Mouse (Mus musculus) frontal cortex, postnatal 10 days (tissue): ENCODE measurements around the gene L1cam.

Experiments used
- DNase-seq, 2 experiments: peaks; one replicate each; pipeline ENCODE4 v3.0.0; 2022; ENCODE audit warnings: low spot score in 2 of 2, mixed read lengths in 1 of 2

L1cam gene

DNA sequence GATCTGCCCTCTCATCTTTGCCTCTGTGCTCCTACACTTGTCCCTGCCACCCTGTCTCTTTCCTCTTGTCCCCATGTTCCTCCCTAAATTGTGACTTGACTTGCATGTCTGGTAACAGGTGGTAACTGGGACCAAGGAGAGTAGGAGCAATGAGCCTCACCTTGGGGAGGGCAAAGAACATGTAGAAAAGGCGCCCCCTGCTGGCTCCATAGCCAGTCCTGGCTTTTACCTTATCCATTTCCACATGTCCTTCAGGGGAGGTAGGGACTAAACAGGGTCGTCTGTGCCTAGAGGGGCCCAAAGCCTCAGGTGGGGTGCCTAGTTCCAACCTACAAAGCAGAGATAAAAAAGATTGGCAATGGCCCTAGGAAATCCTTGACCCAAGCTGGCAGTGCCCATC, at the start of gene L1cam:
L1cam (minus strand) TSS at position 387 of the 400 bp plus-strand sequence.
- no peak for DNase-seq

DNA sequence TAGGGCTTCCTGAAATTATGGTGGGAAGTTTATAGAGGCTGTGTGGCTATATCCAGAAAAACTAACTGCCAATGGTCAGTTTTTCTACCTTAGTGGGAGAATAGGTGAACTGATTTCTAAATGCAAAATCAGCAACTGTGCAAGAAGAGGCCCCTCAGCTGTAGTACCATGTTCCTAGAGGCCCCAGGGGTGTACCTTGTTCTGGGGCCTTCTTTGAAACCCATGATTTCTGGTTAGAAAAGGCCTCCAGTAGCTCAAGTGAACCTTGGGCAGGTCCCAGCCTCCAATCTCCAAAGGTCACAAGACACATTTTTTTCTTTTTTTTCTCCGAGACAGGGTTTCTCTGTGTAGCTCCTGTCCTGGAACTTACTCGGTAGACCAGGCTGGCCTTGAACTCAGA, 46.4 kb upstream of the L1cam start:
- DNase-seq: no peak

DNA sequence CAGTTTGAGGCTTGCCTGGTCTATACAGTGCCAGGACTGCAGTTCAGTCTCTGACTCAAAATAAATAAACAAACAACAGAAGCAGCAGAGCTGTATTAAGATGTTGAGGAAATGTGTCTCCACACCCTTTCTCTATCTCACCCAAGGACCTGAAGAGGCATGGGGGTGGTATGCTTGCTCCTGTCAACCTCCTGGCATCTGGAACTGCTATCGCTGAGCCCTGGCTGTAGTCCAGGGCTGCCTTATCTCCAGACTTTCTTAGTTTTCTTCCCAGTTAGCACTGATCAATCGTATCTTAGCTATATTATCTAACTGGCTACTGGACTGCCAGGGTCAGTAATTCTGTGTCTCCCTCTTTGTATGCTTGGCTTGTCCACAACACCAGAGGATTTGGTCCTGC, 46.0 kb upstream of the L1cam start:
- no peak for DNase-seq

DNA sequence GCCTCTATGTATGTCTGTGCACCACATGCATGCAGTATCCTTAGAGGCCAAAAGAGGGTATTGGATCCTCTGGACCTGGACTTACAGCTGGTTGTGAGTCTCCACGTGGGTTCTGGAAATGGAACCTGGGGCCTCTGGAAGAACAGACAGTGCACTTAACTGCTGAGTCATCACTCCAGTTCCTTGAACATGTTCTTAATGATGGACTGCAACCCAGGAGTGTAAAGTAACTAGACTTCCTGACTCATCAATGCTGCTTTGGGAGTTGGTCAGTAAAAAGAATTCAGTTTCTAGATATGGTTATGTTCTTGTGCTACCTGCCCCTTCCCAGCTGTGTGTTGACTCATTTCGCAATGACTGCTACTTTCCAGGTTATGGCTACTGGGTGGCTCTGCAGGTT, 36.0 kb upstream of the L1cam start:
- no peak for DNase-seq

DNA sequence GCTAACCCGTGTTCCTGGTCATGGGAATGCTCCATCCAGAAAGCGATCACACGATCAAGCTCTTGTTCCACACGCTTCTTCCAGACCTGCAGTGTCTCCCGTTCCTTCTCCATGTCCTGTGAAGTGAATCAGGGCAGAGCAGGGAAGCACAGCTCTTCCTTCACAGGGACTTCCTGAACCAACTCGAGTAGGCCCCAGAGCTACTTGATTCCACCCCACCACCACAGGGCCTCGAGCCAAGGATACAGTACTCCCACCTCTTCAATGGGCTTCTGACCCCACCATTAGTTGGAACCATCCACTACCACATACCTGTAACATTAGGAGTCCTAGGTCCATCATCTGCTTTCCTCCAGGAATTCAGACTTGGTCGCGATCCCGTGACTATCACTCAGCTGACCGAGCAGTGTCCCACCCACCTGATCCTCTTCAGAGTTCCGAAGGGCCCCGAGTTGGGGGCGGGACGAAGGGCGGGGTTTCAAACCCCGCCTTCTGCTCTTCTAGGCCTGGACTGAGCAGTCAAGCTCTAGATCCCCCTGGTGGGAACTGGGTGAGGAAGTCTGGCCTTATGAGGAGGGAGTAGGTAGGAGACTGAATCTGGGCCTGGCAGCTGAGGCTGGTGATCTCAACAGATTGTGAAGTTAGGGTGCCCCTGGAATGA, 34.6 kb upstream of the L1cam start, which contains the start of gene Renbp:
Renbp (minus strand) TSS at position 449 of the 661 bp plus-strand sequence.
- DNase-seq: peak; percentile 31 to 33

DNA sequence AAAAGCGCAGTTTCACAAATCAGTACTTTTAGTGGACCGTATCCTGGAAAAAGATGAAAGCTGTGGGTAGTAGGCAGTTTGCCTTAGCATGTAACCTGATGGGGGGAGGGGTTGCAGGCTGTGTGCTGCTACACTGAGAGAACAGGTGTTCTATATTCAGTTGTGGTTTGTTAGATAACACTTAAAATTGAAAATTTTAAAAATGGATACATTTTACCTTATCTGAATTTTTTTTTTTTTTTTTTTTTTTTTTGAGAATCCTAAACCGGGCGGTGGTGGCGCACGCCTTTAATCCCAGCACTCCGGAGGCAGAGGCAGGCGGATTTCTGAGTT, 26.6 kb upstream of the L1cam start:
- DNase-seq: no peak

DNA sequence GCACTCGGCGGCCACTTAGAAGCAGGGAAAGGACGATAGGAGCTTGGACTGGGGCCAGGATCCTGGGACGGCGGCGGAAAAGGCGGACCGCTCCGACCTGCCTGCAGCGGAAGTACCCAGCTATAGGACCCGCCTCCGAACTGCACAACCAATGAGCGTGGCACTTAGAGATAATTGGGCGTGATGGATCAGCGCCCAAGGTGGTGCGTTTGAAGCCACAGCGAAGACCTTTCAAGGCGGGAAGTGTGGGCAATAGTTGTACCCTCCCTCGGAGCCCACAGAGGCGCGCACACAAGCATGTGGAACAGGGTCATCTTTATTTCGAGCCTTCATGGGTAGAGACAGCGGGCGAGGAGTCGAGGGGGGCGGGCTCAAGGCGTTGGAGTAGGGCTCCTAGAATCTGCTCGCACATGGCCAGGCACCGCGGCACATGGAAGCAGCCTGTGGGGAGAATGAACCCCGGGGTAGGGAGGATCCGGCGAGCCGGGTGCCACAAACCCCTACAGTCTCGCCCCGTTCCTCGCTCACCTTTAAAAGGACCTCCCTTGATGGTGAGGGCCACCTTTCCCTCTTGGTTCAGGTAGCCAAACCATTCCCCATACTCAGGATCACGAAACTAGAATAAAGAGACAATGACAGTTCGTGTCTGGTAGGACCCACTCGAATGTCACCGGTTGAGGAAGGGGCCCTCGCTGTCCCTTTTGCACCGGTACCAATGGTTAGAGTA, 26.1 kb upstream of the L1cam start, which contains the start of the genes Arhgap4 and Naa10:
Arhgap4 (minus strand) TSS at position 48 of the 727 bp plus-strand sequence.
Naa10 (minus strand) TSS at position 122 of the 727 bp plus-strand sequence.
- peak; percentile 81 to 85 for DNase-seq

DNA sequence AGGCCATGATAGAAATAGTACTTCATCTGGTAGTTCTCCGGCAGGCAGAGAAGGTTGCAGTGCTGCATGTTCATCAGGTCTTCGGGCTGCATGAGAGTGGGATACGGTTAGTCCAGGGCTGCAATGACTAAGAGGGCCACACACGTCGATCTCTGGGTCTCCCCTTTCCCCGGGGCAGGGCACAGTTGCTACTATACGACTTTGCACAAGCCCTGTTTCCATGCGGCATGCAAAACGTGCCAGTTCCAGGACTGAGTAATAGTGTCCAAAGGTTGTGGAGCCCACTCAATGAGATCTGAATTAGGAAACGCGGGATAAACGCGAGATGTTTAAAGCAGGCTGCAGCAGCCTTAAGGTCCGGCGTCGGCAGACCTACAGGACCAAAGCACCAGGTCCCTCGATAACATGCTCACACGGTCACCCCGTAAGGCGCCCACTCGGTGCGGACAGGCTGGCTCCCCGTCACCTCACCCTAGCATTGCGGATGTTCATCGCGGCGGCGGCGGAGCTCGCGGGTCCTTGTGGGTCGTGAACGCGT, 25.4 kb upstream of the L1cam start:
- no peak for DNase-seq

DNA sequence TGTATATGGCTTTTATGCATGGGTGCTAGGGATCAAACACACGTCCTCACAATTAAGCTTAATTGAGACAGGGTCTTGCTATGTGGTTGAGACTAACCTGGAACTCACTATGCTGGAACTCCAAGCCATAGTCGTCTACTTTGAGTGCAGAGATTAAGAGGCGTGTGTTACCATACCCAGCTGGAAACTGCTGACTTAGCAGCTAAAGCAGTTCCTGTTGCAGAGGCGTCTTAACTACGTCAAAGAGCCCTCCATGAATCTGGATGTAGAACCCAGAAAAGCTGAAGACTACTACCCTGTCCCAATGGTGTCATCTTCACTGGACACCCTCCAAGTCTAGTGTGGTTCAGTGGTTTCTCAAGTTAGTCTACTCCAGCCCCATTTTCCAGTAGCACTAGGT, 22.7 kb upstream of the L1cam start:
- no peak for DNase-seq

DNA sequence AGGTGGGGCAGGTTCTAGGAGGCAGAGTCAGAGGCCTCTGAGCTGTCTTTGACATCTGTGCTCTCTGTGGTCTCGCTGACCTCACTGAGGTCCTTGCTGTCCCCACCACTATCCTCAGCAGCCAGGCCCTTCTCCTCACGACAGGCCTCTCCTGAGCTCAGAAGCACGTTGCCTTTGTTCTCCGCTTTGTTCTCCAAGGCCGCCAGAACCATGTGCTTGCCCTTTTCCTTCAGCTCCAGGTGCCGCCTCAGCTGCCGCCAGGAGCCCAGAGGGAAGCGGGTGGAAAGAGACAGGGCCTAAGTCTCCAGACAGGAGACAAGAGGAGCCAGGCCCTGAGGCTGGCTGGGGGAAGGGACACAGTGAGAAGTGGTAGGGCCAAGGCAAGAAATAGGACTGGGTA, 21.0 kb upstream of the L1cam start:
- DNase-seq: no peak

DNA sequence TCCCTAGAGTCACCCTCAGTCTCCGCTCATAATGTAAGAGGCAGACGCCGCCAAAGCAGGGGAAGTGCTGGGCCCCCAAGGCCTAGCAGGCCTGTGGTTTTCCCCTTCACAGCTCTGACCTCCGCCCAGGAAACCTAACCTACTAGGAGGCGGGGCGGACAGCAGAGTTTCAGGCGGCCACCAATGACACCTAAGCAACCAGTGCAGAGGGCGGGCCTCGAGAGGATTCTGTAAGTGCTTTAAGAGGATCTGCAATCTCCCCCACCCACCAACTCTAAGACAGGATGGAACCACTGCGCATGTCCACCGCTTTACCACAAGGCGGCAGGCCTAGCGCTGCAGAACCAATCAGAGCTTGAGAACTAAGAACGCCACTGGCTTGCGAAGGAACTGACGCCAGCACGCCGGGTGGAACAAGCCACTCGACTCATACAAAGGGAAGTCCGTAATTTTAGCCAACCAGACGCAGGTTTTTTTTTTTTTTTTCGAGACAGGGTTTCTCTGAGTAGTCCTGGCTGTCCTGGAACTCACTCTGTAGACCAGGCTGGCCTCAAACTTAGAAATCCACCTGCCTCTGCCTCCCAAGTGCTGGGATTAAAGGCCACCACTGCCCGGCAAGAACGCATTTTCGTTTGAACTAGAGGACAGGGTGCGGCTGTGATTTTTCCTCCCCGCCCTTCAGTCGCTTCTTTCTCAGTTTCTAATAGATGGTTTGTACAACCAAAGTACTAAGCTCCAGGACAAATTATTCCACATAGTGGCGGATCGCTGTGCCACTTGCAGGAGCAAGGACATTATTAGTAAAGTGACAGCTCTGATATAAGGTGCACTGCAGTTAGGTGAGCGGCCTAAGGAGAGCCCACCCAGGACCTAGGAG, 19.2 kb upstream of the L1cam start:
- DNase-seq: peak; percentile 81 to 89

DNA sequence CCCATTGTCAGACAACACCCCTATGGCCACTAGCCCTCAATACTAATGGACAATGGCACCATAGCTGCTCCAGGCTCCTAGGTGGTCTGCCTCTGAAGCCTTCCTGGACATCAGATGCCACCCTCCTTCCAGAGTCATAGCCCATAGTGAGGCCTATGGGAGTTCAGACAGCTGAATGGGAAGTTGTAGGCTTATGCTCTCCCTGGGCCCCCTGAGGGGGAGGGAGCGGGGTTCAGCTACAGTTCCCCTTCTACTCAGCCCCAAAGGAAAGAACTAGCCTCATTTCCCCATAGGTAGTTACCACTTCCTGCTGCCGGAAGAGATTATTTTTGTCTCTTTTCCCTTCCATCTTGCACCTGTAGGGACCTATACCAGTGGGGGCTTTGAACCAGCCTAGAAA, 15.7 kb upstream of the L1cam start:
- DNase-seq: no peak

DNA sequence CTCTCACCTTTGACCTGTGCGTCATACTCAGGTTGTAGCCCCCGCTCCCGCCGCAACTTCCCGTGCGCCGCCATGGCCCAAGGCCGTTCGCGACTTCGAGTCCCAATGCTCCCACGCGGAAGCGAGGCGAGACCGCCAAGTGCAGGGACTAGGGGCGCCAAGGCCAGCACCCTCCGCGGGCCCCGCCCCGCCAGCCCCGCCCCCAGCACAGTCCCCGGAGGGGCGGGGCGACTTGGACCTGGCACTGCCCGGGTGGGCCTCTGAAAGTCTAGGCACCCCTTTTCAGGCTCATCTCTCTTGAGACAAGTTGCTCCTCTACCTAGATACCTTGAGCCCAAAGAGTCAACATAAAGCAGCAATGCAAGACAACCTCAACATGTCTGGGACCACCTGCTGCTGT, 15.3 kb upstream of the L1cam start:
- DNase-seq: peak in 1 of 2 experiments; percentile 14

DNA sequence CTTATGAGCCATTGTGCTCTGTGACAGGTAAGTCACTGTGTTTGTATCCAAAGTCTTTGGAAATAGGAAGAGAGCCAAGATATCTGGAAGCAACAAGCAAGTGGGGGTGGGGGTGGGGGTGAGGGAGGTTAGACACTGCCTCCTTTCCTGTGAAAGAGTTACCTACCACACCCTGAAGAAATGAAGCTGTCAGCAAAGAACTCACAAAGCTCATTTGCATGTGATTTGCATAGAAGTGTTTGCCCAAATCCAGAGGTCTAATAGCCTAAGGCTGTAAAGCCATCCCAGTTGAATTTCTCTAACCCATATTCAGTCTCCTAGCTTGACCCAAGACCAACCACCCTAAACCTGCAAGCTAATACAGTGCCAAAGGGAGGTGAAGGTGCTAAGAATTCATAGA, 14.5 kb upstream of the L1cam start:
- DNase-seq: no peak

DNA sequence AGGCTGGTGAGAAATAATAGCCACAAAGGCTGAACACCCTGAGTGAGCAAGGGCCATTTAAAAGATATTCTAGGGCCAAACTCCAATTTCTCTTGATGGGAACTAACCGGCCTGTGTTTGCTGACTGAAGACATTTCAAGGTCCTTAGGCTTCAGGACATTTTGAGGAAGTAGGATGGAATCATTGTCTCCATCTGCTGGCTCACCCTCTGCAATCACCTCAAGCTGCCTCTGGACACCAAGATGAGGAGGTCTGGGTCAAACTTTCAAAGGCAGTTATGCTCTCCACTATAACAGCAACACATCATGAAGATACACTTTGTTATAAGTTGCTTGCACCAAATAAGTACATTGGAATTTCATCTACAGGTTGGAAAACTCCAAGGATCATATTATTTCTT, 14.1 kb upstream of the L1cam start:
- no peak for DNase-seq

DNA sequence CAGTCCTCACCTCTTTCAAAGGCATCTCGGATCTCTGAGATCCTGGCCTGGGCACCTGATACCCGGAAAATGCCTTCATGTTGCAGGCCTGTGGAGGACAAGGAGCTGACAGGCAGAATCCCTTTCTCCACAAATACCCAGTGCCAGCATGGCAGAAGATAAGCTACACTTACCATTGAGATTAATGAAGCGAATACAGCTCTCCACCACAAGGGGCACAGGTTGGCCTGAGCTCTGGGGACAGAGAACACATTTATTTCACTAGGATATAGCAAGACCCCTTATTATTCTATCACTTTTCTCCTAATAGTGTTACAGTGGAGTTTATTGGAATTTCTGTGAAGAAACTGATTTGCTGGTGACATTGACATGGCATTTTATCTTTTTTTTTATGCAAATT, 2.1 kb upstream of the L1cam start:
- DNase-seq: no peak

DNA sequence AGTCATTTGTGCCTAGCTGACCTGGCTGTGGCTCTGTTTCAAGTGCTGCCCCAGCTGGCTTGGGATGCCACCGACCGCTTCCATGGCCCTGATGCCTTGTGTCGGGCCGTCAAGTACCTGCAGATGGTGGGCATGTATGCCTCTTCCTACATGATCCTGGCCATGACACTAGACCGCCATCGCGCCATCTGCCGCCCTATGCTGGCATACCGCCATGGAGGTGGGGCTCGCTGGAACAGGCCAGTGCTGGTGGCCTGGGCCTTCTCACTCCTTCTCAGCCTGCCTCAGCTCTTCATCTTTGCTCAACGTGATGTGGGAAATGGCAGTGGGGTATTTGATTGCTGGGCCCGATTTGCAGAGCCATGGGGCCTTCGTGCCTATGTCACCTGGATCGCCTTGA, 3.1 kb downstream of the L1cam start:
- DNase-seq: no peak

DNA sequence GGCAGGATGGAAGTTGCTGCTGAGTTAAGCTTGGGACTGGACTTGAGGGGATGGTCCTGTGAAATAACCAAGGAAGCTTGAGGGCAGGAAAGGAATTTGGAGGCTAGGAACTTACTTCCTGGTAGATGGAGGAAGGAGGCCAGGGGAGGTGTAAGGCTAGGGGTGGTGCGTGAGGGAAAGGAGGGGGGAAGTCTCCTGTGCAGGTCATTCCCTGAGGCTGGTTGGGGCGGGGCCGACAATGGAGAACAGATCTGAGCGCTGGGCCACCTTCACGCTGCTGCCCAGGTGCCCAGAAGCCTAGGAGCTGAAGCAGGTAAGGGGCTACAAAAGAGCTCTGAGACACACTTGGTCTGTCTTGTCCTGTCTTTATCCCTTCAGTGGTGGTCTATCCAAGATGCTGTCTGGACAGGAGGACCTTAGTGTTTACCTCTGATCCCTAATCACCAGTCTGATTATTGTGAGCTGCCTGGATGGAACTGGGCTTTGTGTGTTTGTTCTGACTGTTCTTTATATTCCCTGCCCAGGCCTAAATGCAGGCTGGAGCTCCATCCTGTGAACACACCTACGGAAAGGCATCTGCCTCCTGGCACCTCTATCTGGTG, 4.3 kb downstream of the L1cam start, which contains the start of gene Avpr2:
Avpr2 (plus strand) TSS at position 552 of the 602 bp plus-strand sequence.
- DNase-seq: no peak

DNA sequence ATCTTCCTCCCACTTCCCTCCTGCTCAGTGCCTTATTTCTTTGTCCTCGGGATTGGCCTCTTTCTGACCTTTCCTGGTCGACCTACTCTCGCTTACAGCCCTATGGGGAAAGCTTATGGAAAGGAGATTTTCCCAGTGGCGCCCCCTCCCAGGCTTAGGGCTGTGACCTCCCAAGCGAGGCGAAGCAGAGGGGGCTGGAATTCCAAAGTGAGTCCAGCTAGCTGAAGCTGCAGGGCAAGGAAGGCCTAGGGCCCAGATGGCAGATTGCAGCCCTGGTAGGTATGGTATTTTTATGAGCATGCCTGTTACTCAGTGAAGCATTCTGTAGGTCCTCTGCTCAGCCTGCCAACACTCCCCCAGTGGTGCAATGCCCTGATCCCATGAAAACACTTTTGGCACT, 14.4 kb downstream of the L1cam start:
- no peak for DNase-seq

DNA sequence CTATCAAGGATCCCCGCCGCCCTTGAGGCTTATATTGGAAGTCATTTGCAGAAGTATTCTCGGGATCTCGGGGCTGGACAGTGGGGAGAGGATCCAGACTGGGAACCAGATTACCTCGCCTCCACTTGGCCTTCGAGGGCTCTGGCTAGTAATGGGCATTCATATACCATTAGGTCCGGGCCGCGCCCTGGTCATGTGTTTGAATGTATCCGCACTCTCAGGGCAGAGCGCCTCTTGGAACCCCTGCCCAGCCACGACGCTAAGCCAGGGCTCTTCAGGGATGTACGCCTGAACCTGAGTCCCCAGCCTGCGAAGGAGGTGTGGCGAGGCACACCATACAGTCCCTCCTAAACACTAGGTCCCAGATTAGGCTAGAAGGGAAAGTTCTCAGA, 14.9 kb downstream of the L1cam start:
- DNase-seq: no peak

DNA sequence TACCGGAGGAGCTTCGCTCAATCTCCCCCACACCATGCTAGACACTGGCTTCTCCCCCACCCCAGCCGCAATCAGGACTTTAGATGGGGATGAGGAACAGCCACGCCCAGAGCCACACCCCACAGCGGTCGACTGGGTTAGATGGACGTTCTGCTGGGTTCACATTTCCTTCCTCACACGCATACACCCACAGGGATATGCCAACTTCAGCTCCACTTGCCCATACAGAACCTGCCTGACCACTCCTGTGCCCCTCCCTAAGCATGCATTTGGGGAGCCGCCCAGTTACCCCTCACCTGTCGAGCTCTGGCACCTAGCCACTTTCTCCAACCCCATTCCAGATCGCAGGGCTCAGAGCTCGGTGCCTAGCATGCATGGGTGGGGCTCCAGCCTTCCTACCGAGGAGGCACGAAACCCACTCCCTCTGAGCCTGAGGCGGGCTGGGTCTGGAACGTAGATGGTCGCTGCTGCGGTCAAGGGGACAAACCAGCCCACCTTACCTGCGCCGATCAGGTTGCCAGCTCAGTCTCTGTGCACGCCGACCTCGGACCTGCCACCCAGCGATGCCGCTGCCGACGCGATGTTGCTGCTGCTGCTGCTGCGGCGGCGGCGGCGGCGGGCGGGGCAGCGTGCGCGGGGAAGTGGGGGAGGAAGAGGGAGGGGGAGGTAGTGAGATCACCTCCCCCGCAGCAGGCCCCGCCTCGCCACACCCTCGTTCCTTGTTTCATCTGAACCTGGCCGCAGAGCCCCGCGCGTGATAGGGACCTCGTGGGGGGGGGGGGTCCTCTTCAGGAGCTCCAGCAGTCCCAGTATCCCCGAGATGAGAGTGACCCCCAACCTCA, 15.5 kb downstream of the L1cam start:
- DNase-seq: peak in 1 of 2 experiments; percentile 18
